Mouse (Mus musculus) ES-E14 (cell line): ENCODE measurements at regions not wholly inside any gene's neighbourhood (a gene's known extent, or its start where the extent isn't known, plus 50 kb on each side); places are given as distances from the start of the nearest gene placed in this dataset.

Experiments
- DNase-seq: peaks from one replicate; pipeline ENCODE4 v3.0.0-alpha.2; 2013; ENCODE audit warnings: low read depth, low spot score
- H3K27ac ChIP-seq: 2 replicates; pipeline ENCODE4 v1.5.1; 2012; ENCODE audit warnings: low read depth, mild to moderate bottlenecking, low read length, moderate library complexity, mixed read lengths; ENCODE audit not compliant: poor library complexity, insufficient read depth, severe bottlenecking
- H3K36me3 ChIP-seq: 2 replicates; pipeline ENCODE4 v1.6.1; 2012; ENCODE audit warnings: mild to moderate bottlenecking, low read length, moderate library complexity, mixed read lengths; ENCODE audit not compliant: control insufficient read depth, poor library complexity, insufficient read depth, severe bottlenecking
- H3K4me1 ChIP-seq, 2 experiments: fragments of 150-350 bp in 1 of 2; sonication (generic) in 1 of 2; 2 replicates each; pipeline ENCODE4 v1.6.1; 2012; ENCODE audit warnings: low read length in 2 of 2, mild to moderate bottlenecking in 1 of 2, mixed read lengths in 1 of 2; ENCODE audit not compliant: control insufficient read depth in 2 of 2, insufficient read depth in 2 of 2, poor library complexity in 1 of 2
- H3K4me3 ChIP-seq, 2 experiments: fragments of 150-350 bp in 1 of 2; sonication (generic) in 1 of 2; 2 replicates each; pipeline ENCODE4 v1.5.1; 2012; ENCODE audit warnings: low read length in 2 of 2, low read depth in 1 of 2, mild to moderate bottlenecking in 1 of 2, mixed read lengths in 1 of 2; ENCODE audit not compliant: insufficient read depth in 1 of 2, poor library complexity in 1 of 2, severe bottlenecking in 1 of 2
- H3K9ac ChIP-seq: 2 replicates; pipeline ENCODE4 v1.6.1; 2012; ENCODE audit warnings: low read depth, mild to moderate bottlenecking, low read length, mixed read lengths; ENCODE audit not compliant: poor library complexity, insufficient read depth, severe bottlenecking
- H3K9me3 ChIP-seq: fragments of 150-350 bp; sonication (generic); 2 replicates; pipeline ENCODE4 v1.6.1; 2012; ENCODE audit warnings: low read depth, mild to moderate bottlenecking, low read length; ENCODE audit not compliant: control insufficient read depth, insufficient read depth
- CHD2 ChIP-seq: IDR thresholded peaks from 2 replicates; pipeline ENCODE4 v1.6.1; 2014; ENCODE audit warnings: mild to moderate bottlenecking, low read depth, low read length, inconsistent platforms
- HCFC1 ChIP-seq: IDR thresholded peaks from 2 replicates; pipeline ENCODE4 v1.6.1; 2012; ENCODE audit warnings: low read length, inconsistent platforms, borderline replicate concordance; ENCODE audit not compliant: insufficient read depth
- MAFK ChIP-seq: IDR thresholded peaks from 2 replicates; pipeline ENCODE4 v1.6.1; 2014; ENCODE audit warnings: mild to moderate bottlenecking, low read depth, low read length, inconsistent platforms; ENCODE audit not compliant: insufficient read depth
- ZC3H11A ChIP-seq: IDR thresholded peaks from 2 replicates; pipeline ENCODE4 v1.6.1; 2012; ENCODE audit warnings: low read depth, mild to moderate bottlenecking, inconsistent platforms, low read length, borderline replicate concordance
- ZNF384 ChIP-seq: IDR thresholded peaks from 2 replicates; pipeline ENCODE4 v1.6.1; 2012; ENCODE audit warnings: low read depth, low read length, inconsistent platforms
- in situ Hi-C, 2 experiments: fragments of 600-800 bp; cut with MboI; formaldehyde crosslinking; loops; one replicate each; pipeline ENCODE4 v1.15.1; 2025; ENCODE audit warnings: low sequenced_read_pairs in 2 of 2, inconsistent platforms in 1 of 2; ENCODE audit not compliant: unreplicated experiment in 2 of 2

- Histone ChIP-seq H3K4me1 (no peaks in the 10 kb centered on the region), H3K36me3 (no peaks in the 10 kb centered on the region), H3K9me3 (no peaks in the 10 kb centered on the region), H3K9ac (no peak overlapping the region), H3K27ac (no peak overlapping the region), H3K4me3 (no peak overlapping the region)
- in situ Hi-C loops = no loop called here
- DNase-seq = no peak
- TF ChIP-seq HCFC1 (no peak), ZNF384 (no peak), CHD2 (no peak), ZC3H11A (no peak), MAFK (no peak)
These were observed 61.9 kb upstream of the Atxn7l3b start for GRCm38 (mm10) chr10:112990720-112991119.

- Histone ChIP-seq H3K4me1 (no peaks in the 10 kb centered on the region), H3K4me3 (no peak overlapping the region), H3K9me3 (no peaks in the 10 kb centered on the region), H3K27ac (no peak overlapping the region), H3K9ac (no peak overlapping the region), H3K36me3 (no peaks in the 10 kb centered on the region)
- DNase-seq = no peak
- TF ChIP-seq ZC3H11A (no peak), ZNF384 (no peak), MAFK (no peak), CHD2 (no peak), HCFC1 (no peak)
- in situ Hi-C loops = no loop called here
These were observed 53.9 kb upstream of the Atxn7l3b start for GRCm38 (mm10) chr10:112982697-112983096.
